Mouse (Mus musculus) cerebellum, postnatal 14 days (tissue): Measurements from ENCODE around the gene Clmn.
A peak's percentile ranks its signal among the peaks of the same experiment; 100 is the strongest.

Experiments
- DNase-seq, 2 experiments: peaks; one replicate each; pipeline ENCODE4 v3.0.0; 2021; ENCODE audit warnings: mixed read lengths in 2 of 2

The Clmn gene

DNA sequence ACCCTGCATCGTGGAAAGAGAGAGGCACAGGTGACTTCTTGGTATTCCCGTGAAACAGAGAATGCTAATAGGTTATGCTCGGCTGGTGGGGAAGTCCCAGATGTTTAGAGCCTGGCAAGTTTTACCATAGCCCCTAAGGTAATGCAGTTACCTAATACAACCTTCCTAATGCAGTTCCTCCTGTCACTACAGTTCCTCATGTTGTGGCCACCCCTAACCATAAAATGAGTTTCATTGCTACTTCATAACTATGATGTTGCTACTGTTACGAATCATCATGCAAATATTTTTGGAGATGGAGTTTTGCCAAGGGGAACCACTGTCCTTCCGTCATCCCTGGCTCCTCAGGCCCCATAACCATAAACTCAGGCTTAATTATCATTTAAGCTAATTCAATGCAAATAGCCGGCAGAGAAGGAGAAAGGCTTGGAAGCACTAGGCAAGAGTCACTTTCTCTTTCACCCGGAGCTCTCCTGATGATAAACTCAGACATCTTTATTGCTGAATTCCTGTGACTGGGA lies 53.9 kb downstream of the Clmn start:
- DNase-seq: no peak

DNA sequence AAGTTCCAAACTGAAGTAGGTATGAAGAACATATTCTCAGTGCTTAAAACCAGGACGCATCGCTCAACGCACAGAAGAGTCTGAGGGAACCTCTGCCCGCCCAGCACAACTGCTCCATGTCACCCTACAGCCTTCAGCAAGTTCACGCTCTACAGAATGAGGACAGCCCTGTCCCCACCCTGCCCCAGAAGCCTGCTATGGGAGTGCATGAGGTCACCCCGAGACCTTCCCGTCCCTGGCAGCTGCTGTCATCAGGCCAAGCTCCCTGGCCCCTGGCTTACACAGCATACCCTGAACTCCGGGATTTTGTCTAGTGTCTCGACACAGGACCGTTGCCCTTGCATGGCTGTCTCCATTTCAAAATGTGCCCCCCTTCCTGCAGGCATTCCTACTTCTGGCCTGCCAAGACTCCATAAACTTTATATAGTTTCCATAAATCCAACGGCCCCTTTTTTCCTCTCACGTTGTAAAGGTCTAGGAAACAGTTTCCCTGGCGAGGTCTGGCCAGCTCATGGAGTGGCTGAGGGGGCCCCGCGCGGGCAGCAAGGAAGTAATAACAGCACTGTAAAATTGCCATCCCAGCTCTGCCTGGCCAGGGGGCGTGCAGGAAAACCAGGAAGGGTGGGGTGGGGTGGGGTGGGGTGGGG lies 56.3 kb downstream of the Clmn start:
- no peak for DNase-seq

DNA sequence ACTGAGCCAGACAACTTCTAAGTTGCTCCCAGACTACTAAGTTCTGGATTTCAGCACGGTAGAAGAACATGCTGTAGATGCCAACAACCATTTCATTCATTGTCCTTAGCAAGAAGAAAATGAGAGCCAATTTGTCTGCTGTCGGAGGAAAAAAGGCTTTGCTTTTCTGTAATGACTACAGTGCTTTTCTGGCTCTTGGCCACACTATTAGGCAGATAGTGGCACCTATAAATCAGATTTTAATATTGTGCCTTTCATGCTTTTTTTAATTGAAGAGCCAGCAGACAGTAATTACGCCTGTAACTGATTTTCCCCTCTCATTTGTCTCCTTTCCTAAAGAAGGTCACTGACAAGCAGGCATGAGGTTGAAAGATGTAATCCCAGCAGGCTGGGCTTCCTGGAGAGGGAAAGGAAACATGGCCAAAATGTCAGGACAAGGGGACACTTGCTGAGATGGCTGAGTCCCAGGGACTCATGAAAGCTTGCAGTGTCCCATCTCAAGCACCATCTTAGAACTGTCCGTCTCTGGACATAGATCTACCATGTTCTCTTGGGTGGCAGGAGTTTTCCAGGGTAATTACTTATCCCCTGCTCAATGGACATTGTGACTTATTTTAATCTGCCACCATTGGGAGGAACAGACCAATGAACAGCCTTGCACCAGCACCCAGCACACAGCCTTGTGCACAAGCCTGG lies 58.0 kb downstream of the Clmn start:
- DNase-seq: no peak

DNA sequence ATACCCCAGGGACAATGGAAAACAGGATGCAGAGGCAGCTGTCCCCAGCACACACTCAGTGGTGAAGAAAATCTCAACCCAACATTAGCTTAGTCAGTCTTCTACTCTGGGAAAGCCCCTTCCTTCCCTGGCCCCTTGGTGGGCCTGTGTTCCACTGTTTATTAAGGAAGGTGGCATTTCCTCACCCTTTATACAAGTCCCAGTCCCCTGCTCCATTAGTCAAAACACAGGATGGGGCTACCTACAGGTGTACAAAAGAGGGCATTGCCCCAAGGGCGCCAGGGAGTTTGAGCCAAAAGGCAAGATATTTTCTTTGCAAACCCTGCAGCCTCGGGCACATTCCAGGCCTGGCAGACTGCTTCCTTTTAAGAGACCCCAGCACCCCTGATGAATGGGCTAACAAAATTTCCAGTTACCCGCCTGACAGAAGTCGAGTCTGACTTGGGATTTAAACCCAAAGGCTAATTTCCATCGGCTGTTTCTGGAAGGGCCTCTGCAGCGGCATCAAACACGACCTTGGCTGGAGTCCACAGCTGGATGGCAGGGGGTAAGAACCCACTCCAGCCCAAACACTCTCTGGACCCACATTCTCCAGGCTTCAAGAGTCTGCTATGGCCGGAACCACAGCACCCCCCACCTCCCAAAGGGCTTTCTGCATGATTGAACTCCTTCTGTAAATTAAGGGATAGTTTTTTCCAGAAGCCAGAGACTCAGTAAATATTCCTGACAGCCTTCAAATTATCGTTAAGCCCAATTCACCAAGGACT lies 63.2 kb downstream of the Clmn start:
- no peak for DNase-seq

DNA sequence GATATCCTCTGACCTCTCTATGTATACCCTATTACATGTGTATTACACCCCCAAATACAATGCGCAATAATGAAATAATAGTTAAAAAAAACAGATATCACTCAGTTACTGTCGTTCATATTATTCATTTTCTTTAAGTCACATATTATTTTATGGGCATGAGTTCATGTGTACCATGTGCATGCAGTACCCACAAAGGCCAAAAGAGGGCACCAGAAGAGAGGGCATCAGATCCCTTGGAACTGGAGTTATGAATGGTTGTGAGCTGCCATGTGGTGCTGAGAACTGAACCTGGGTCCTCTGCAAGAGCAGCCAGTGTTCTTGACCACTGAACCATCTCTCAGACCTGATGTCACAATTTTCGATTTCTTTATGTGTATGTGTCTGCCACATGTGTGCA lies 65.5 kb downstream of the Clmn start:
- peak in 1 of 2 experiments; percentile 27 for DNase-seq

GRCm38 (mm10) chr12:104797905-104798304 lies 67.0 kb downstream of the Clmn start:
- no peak for DNase-seq

DNA sequence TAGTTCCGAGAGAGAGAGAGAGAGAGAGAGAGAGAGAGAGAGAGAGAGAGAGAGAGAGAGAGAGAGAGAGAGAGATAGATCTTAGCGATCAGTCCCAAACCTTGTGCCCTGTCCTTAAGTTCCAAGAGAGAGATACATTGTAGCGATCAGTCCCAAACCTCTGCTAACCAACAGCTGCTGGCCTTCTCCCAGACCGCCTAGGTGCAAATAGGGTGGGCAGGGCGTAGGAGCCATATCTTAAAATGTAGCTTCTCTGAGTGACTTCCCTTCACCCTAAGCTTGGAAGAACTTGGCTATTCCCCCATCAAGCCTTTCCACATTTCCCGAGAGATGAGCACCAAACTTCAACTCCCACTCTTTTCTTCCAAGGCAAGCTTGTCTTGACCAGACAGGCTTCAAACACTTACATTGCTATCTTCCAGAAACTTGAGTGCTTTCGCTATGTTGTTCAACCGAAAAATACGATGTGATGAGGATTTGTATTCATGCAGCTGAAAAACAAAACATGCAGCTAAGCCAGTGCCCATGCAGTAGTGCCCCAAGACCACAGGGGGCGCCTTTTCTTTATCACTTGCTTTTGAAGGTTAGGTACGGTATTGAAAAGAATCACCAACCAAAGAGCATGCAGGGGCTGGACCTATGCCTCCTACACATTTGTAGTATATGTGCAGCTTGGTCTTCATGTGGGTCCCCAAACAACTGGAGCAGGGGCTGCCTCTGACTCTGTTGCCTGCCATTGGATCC lies 68.1 kb downstream of the Clmn start:
- no peak for DNase-seq

DNA sequence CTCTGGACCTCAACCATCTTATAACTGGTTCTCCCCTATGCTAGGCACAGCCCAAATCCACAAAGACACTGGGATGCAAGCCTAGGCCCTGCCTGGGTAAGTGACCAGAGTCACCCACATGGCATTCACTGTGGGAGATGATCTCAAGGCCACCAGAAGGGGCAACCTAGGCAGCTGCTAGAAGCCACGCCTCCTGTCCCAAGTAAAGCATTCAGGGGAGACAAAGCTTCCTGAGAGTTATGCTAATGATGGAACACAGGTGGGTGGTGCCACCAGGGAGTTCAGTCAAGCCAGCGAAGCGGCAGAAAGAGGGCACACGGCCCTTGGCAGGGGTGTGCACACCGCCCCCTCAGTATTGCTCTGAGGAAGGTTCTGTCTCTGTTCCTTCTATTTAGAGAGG lies 69.9 kb downstream of the Clmn start:
- no peak for DNase-seq

DNA sequence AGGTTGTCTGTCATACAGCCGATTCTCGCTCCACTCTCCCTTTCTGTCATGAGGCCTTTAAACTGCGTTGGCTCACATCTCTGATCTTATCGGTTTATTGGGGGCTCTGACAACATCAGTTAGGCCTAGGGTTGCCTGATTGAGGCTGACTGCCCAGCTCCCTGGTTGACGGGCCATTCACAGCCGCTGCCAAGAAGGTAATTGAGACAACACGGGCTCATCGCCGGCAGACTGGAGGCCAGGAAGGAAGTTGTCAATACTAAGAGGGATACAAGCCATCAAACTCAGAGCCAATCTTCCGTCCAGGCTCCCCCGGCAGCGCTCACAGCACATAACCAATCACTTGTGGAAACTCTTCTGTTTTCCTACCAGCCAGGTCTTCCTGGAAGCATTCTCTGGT lies 71.4 kb downstream of the Clmn start:
- peak; percentile 32 to 33 for DNase-seq

GRCm38 (mm10) chr12:104777603-104778002 lies 87.3 kb downstream of the Clmn start:
- no peak for DNase-seq

- peak; percentile 66 for DNase-seq
Observed at GRCm38 (mm10) chr12:104771941-104772340, 92.9 kb downstream of the Clmn start.

DNA sequence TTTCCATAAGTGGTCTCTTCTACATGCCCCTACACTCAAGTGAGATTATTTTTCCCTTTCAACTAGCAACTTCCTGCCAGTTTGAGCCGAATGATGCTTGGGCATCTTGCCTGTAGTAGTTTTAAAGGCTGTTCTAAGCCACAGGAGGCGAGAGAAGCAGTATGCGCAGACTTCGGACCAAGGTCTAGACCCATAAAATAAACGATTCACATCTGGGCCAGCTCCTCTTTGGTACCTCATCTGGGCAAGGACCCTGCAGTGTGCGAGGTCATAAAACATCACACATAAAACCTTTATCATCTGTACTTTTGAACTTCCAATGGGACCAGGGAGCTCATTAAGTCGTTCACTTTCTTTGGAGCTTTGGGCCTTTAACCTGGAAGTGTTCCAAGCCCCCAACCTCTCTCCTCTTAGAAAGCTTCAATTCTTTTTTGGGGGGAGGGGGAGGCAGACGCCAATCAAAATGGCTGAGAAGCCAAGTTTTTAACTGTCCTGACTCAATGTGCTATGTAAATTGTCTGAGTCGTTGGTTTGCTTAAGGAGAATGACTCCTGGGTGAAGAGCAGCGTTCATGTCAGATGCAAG lies 95.6 kb downstream of the Clmn start:
- DNase-seq: no peak

DNA sequence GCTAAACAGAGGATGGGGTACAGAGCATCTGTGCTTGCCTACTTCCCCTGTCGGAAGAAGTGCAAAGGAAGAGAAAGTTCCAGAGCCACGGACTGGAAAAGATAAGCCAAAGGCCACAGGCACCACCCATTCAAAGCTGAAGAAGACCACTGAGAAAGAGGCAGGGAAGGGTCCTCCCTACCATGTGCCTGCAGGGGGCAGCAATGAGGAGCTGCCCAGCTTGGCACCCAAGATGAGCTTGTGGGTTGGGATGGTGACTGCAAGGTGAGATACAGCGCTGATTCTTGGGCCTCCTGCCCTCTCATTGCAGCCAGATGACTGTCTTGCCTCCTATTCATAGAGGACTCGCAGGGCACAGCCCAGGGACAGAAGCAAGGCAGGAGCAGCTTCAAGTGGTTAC lies 97.7 kb downstream of the Clmn start:
- no peak for DNase-seq

DNA sequence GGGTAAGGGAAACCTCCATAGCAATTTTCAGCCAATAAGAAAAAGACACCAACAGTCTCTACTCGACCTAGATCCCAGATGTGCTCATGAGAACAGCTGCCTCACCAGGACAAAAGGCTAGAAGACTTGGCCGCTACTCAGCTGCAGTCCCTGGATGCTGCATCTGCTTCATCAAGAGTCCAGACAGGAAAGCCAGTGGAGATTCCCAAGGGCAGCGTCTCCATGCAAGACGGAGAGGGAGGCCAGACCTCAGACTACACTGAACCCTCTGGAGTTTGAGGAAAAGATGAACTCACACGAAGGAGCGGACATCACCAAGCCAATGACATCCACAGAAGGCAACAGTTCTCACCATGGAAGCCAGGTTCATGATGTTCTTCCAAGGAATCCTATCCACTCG lies 99.1 kb downstream of the Clmn start:
- DNase-seq: no peak

- no peak for DNase-seq
Observed at GRCm38 (mm10) chr12:104765116-104765515, 99.8 kb downstream of the Clmn start.

DNA sequence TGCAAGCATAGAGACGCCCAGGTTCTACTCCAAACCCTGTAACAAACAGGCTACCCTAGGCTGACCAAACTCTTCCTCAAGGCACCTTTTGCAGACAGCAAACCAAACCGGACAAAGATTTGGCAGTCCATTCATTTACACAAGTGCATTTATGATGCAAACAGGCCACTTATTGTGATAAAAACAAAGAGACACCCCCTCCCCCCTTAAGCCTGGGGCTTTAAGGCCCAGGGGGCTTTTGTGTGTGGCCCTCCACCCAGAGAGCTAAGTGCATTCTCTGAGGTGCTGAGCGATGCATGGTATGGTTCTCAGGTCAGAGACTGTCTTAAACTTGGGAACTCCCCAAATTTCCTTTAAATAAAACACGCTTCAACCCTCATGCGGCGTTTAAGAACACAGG lies 101.0 kb downstream of the Clmn start:
- no peak for DNase-seq

DNA sequence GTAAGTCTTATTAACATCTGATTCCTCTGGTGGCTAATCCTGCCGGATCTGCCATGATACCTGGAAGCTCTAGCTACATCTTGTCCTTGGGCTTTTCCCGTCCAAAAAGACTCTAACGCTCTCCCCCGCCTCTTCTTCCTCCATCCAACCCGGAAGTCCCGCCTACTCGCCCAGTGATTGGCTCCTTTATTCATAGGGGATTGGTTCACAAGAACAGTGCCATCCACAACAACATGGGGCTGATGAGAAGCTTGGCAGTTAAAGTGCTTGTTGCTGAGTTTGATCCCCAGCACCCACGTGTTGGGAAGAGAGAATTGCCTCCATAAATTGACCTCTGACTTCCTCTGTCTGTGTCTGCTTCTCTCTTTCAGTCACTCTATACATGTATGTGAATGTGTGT lies 103.5 kb downstream of the Clmn start:
- DNase-seq: no peak

- no peak for DNase-seq
Observed at GRCm38 (mm10) chr12:104758066-104758465, 106.8 kb downstream of the Clmn start.

- DNase-seq: no peak
Observed at GRCm38 (mm10) chr12:104753686-104754085, 111.2 kb downstream of the Clmn start.

- peak; percentile 100 for DNase-seq
Observed at GRCm38 (mm10) chr12:104751814-104752765, 112.8 kb downstream of the Clmn start, which contains the start of gene Dicer1. Dicer1 (minus strand) TSS chr12:104751952.

- DNase-seq: peak in 1 of 2 experiments; percentile 76
Observed at GRCm38 (mm10) chr12:104751331-104751813, 113.5 kb downstream of the Clmn start.
